Mouse (Mus musculus): ENCODE measurements around the gene Ilf2. TPM values are rescaled to one million over a fixed set of nuclear protein-coding genes. Genes with fewer than 3 reads are reported as not detected.

Gene Ilf2
- polyA plus RNA-seq, 1 experiment from 2014 or later, result 311 TPM

DNA sequence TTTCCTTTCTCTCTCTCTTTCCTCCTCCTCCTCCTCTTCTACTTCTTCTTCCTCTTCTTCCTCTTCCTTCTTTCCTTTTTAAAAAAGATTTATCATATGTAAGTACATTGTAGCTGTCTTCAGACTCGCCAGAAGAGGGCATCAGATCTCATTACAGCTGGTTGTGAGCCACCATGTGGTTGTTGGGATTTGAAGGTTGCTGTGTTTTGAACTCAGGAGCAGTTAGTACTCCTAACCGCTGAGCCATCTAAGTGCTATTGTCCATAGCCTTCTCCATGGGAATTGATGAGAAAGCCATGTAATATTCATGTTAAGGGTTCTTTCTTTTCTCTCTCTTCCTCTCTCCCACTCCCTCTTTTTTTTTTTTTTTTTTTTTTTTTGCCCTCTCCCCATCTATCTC, 15.4 kb downstream of the Ilf2 start:
- H3K9ac ChIP-seq, result no peak overlapping the region
- H3K4me1 ChIP-seq, result peaks cover 5% of the 10 kb centered on the region; the same call in 1 of the 2 replicates
- H3K27ac ChIP-seq, result no peak overlapping the region
- no peaks in the 10 kb centered on the region for H3K9me3 ChIP-seq
- no peak overlapping the region for H3K4me3 ChIP-seq
- H3K4me2 ChIP-seq (replicated peaks), result no peak overlapping the region
- H3K27me3 ChIP-seq, result no peaks in the 10 kb centered on the region
- ATAC-seq (ENCODE audit: insufficient number of reproducible peaks, insufficient read depth, low FRiP score, low TSS enrichment), result no peak
- peaks cover 36% of the 10 kb centered on the region for H3K36me3 ChIP-seq
- 34% methylated on average over 2 of the region's 2 CpGs for WGBS

DNA sequence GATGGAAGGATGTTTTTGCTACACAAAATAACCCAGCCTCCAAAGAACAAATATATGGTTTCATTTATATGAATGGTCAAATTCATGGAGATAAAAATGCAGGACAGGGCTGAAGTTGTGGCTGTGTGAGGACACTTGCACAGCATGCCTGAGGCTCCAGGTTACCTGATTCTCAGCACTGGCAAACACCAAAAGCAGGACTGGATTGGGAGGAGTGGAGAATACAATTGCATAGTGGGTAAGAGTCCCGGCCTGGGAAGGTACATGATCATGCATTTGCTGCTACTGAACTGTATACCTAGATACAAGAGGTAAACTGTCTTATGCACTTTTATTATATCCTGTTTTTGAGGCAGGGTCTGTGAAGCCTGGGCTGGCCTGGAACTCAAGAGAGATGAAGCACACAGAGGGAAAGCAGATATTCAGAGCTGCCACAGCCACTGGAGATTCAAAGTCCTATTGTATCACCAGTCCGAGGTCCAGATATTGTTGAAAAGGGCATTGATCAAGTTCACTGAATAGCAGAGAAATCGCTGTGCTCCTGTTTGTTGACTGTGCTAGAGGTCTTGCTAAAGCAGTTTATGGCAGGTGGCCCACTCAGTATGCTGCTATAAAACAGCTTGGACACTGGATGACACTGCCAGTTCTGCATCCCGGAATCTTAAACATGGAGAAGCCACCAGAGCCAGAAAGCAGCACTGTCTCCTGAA, 18.1 kb downstream of the Ilf2 start:
- Histone ChIP-seq H3K4me3 (no peak overlapping the region), H3K9ac (no peak overlapping the region), H3K27ac (no peak overlapping the region), H3K4me1 (peaks cover 5% of the 10 kb centered on the region; the same call in 1 of the 2 replicates), H3K4me2 (replicated peaks) (no peak overlapping the region), H3K9me3 (no peaks in the 10 kb centered on the region), H3K36me3 (peaks cover 33% of the 10 kb centered on the region), H3K27me3 (no peaks in the 10 kb centered on the region)
- no peak for ATAC-seq (ENCODE audit: insufficient number of reproducible peaks, insufficient read depth, low FRiP score, low TSS enrichment)
- WGBS, result 71% methylated on average over 4 of the region's 4 CpGs

DNA sequence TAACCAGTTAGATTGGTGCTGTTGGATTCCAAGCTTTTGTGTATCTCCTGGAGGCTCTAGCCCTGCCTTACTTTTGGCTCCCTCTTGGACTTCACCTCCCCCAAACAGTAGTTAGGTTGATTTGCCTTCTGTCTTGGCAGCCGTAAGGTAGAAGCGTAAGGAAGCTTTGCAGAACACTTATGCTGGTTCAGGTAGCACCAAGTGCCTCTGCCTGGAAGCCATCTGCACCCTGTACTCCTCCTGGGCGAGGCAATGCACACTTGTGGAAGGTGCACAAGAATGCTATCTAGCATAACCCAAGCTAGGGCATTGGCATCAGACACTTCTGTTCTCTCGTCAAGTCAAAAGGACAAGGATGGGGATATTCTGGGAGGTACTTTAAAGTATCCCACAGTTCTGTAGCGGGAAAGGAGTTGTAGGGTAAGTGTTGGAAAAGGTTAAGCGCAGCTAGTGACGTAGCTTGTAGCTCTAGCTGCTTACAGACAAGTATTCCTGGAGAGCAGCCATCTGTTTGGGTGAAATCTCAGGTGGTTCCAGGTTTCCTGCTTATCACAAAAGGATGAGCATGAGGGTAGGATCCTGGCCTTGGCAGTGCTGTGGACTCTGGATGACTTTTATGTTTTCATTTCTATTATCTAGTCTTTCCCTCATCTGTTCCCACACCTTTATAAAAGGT, 20.1 kb downstream of the Ilf2 start:
- H3K9ac ChIP-seq, result no peak overlapping the region
- WGBS, result 86% methylated on average over 7 of the region's 7 CpGs
- no peaks in the 10 kb centered on the region for H3K4me1 ChIP-seq
- peaks cover 44% of the 10 kb centered on the region for H3K36me3 ChIP-seq
- H3K27ac ChIP-seq, result no peak overlapping the region
- H3K4me2 ChIP-seq (replicated peaks), result no peak overlapping the region
- no peak for ATAC-seq (ENCODE audit: insufficient number of reproducible peaks, insufficient read depth, low FRiP score, low TSS enrichment)
- no peak overlapping the region for H3K4me3 ChIP-seq
- no peaks in the 10 kb centered on the region for H3K9me3 ChIP-seq
- no peaks in the 10 kb centered on the region for H3K27me3 ChIP-seq

DNA sequence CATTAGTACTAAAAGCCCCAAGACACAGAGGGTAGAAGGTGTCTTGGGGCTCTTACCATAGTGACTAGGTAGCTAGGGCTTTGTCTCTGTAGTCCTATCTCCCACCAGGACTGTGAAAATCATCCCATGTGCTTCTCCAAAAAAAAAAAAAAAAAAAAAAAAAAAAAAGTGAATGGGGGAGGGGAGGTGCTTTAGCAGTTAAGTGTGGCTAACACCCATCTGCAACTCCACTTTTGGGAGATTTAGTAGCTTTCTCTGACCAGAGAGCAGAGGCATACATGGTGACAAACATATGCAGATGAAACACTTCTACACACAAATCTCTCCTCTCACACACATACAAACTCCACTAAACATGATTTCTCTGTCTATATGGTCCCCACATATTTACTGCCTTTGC, 21.7 kb downstream of the Ilf2 start:
- no peaks in the 10 kb centered on the region for H3K4me1 ChIP-seq
- peaks cover 59% of the 10 kb centered on the region for H3K36me3 ChIP-seq
- H3K27ac ChIP-seq, result no peak overlapping the region
- ATAC-seq (ENCODE audit: insufficient number of reproducible peaks, insufficient read depth, low FRiP score, low TSS enrichment), result no peak
- no peak overlapping the region for H3K9ac ChIP-seq
- H3K27me3 ChIP-seq, result no peaks in the 10 kb centered on the region
- H3K9me3 ChIP-seq, result no peaks in the 10 kb centered on the region
- no peak overlapping the region for H3K4me2 ChIP-seq (replicated peaks)
- no peak overlapping the region for H3K4me3 ChIP-seq

DNA sequence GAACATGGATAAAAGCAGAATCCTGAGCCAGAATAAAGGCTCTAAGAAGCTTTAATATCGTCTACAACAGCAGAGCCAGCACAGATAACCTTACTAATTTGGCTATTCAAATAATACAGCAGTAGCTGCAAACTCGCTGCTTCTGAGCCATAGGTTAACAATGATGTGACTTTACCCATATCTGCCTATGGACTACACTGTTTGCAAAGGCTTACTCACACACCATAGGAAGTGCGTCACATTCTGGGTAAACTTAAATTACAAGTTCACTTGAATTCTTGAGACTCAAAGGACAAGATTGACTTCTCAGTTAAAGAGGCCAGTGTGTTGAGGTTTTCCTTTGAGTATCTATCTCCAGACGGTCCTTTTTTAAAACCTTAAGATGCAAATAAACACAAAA, 27.5 kb downstream of the Ilf2 start:
- WGBS, result 86% methylated on average over 4 of the region's 4 CpGs

DNA sequence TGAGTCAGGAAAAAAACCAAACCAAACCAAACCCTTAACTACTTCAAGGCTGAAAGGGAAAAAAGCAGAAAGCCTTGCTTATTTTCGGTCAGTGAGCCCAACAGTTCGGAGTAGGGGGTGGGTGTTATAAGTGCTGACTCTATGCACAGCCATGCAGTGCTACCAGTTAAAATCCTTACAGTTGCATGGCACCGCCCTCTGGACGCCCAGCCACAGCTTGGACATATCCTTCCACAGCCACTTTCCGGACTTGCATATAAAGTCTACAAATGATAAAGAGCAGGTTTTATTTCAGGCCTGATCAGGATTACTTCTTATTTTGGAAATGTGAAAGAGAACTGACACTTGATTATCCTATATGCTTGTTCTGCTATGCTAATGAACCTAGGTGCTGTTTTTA, 29.3 kb downstream of the Ilf2 start:
- Histone ChIP-seq H3K4me1 (peaks cover 10% of the 10 kb centered on the region; the same call in 1 of the 2 replicates), H3K4me3 (no peak overlapping the region), H3K4me2 (replicated peaks) (no peak overlapping the region), H3K27ac (no peak overlapping the region), H3K9ac (no peak overlapping the region), H3K36me3 (peaks cover 65% of the 10 kb centered on the region), H3K27me3 (no peaks in the 10 kb centered on the region), H3K9me3 (no peaks in the 10 kb centered on the region)
- no peak for ATAC-seq (ENCODE audit: insufficient number of reproducible peaks, insufficient read depth, low FRiP score, low TSS enrichment)
- WGBS, result 94% methylated on average over 5 of the region's 5 CpGs

More for the DNA sequence above, 27.5 kb downstream of the Ilf2 start:
- H3K36me3 ChIP-seq, result peaks cover 78% of the 10 kb centered on the region
- H3K27me3 ChIP-seq, result no peaks in the 10 kb centered on the region
- ATAC-seq (ENCODE audit: insufficient number of reproducible peaks, insufficient read depth, low FRiP score, low TSS enrichment), result no peak
- no peak overlapping the region for H3K9ac ChIP-seq
- H3K27ac ChIP-seq, result no peak overlapping the region
- H3K4me2 ChIP-seq (replicated peaks), result no peak overlapping the region
- no peaks in the 10 kb centered on the region for H3K9me3 ChIP-seq
- no peak overlapping the region for H3K4me3 ChIP-seq
- peaks cover 10% of the 10 kb centered on the region; the same call in 1 of the 2 replicates for H3K4me1 ChIP-seq

DNA sequence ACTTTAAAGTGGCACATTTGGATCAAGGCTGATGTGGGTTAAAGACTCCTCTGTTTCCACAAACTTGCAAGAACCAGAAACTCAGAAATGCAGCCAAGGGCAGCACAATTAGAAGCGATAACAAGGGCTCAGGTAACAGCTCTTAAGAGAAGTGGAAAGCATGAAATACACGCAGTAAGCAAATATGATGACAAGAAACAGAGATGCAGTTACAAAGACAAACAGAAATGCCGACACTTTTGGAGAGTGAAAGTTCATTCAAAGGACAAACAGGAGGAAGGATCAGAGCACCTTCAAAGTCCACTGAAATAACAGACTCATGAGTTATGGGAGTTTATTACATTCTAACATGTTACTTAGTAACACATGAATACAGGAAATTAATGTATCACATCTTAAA, 30.4 kb downstream of the Ilf2 start:
- Histone ChIP-seq H3K9ac (no peak overlapping the region), H3K4me1 (peaks cover 10% of the 10 kb centered on the region; the same call in 1 of the 2 replicates), H3K4me3 (no peak overlapping the region), H3K4me2 (replicated peaks) (no peak overlapping the region), H3K9me3 (no peaks in the 10 kb centered on the region), H3K36me3 (peaks cover 57% of the 10 kb centered on the region), H3K27me3 (no peaks in the 10 kb centered on the region), H3K27ac (no peak overlapping the region)
- no peak for ATAC-seq (ENCODE audit: insufficient number of reproducible peaks, insufficient read depth, low FRiP score, low TSS enrichment)
- WGBS, result 87% methylated on average over 3 of the region's 3 CpGs

DNA sequence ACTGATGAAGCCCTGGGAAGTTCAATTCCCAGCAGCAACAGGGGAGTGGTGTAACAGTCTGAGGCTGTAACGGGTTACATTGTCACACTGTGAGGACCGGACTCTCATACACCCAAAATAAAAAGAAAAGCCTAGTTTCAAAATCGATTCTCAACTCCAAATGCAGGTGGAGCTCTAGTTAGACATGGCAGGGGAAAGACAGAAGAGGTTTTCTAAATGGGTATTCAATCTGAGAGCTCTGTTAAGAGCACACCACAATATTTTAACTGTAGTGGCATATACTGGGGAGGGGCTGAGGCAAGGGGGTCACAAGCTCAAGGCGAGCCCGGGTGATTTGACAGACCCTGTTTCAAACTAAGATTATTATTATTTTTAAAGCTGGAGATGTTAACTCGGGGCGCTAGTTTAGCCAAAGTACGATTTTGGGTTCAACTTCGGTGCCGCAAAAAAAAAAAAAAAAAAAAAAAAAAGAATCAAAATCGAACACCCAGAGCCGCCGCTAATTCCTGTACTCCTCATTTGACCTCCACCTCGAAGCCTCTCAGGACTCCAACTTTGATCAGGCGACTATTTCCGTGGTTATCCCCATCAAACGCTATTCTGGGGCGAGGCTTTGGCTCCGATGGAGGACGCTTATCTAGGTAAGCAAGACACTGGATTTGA, 32.5 kb downstream of the Ilf2 start:
- WGBS, result 6% methylated on average over 20 of the region's 20 CpGs

DNA sequence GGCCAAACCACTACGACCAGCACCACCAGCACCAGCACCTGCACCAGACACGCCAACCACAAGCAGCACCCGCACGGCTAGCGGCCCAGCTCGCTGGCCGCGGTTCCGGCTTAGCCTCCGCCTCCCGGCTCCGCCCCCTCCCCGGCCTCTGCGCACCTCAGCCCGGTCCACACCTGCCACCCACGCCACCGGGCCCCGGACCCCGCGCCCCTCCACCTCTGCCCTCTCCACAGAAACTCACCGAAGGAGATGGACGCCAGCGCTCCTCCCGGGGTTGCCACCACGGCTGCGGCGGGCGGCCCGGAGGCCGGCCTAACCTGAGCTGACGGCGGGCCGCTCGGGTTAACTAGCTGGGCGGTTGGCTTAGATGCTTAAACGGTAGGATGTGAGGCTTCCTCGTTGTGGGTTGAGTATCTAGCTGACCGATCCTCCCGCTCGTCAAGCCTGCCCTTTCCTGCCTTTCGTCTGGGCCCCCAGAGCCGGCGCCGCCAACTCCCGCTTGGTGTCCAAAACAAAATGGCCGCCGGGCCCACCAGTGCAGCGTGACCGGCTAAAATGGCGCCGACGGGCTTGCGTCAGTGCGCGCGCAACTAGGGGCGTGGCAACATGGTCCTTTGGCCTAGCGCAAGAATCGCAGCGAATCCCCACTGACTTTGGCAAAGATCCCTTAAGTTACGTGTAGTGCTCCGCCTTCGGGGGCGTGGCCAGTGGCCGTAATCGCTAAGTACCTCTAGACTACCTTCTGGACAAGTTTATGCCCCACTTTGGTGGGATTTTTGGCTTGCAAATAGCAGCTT, 33.2 kb downstream of the Ilf2 start, which contains the start of gene Chtop:
TSS of gene Chtop (minus strand) at position 549 of the 797 bp plus-strand sequence.
- Histone ChIP-seq H3K4me2 (replicated peaks) (peak within 1 kb of the TSS; percentile 79), H3K9ac (peak within 1 kb of the TSS; percentile 97), H3K27ac (peak within 1 kb of the TSS; percentile 91), H3K4me1 (peaks cover 13% of the 10 kb centered on the region), H3K9me3 (no peaks in the 10 kb centered on the region), H3K27me3 (peaks cover 15% of the 10 kb centered on the region), H3K4me3 (peak within 1 kb of the TSS; percentile 90), H3K36me3 (peaks cover 31% of the 10 kb centered on the region)
- peak; percentile 82 for ATAC-seq (ENCODE audit: insufficient number of reproducible peaks, insufficient read depth, low FRiP score, low TSS enrichment)
- WGBS, result under 1% methylated on average over 65 of the region's 66 CpGs

More for the DNA sequence above, 32.5 kb downstream of the Ilf2 start:
- Histone ChIP-seq H3K27me3 (peaks cover 7% of the 10 kb centered on the region; the same call in 1 of the 2 replicates), H3K4me3 (peak overlapping the region; percentile 90), H3K4me1 (peaks cover 10% of the 10 kb centered on the region; the same call in 1 of the 2 replicates), H3K36me3 (peaks cover 39% of the 10 kb centered on the region), H3K9me3 (no peaks in the 10 kb centered on the region), H3K27ac (peak overlapping the region; percentile 91), H3K9ac (peak overlapping the region; percentile 97), H3K4me2 (replicated peaks) (peak overlapping the region; percentile 79)
- ATAC-seq (ENCODE audit: insufficient number of reproducible peaks, insufficient read depth, low FRiP score, low TSS enrichment), result no peak

DNA sequence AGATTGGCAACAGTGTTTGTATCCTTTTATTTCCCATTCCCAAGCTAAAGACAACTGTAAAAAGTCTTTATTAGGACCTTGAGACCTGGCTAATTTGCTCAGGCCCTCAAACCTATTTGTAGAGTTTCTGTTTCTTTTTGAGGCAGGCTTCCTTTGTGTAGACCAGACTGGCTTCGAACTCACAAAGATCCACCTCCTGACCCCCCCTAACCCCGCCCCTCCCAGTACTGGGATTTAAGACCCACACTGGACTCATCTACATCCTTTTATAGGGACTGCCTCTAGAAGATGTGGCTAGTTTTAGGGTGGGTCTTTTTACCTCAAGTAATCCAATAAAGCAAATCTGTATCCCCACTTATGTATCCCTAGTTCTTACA, 33.8 kb downstream of the Ilf2 start:
- Histone ChIP-seq H3K4me3 (peak overlapping the region; percentile 90), H3K27me3 (peaks cover 16% of the 10 kb centered on the region), H3K9me3 (no peaks in the 10 kb centered on the region), H3K4me1 (peaks cover 16% of the 10 kb centered on the region), H3K4me2 (replicated peaks) (peak overlapping the region; percentile 79), H3K27ac (peak overlapping the region; percentile 91), H3K9ac (0 out of 2 replicates have a peak overlapping the region, but pooled peaks have one; percentile 5), H3K36me3 (peaks cover 27% of the 10 kb centered on the region)
- WGBS, result 18% methylated on average over 2 of the region's 2 CpGs
- no peak for ATAC-seq (ENCODE audit: insufficient number of reproducible peaks, insufficient read depth, low FRiP score, low TSS enrichment)

DNA sequence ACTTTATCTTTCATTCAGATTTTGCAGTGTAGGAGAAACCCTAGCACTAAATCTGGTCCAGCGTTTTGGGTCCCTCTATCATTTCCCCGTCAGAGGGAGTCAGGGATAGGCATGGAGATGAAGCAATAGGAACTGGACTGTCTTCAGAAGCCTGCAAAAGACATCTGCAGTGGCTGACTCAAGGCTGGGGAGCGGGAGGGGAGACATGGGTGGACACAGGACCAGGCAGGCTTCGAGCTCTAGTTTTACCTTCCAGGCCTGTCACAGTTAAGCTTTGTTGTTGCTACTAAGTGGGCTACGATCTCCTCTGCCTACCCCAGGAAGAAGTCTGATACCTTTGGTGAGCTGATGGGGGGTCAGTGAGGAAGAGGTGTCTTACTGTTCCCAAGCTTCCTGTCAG, 36.4 kb downstream of the Ilf2 start:
- H3K4me1 ChIP-seq, result peaks cover 24% of the 10 kb centered on the region
- peaks cover 4% of the 10 kb centered on the region; the same call in 1 of the 2 replicates for H3K36me3 ChIP-seq
- no peak overlapping the region for H3K27ac ChIP-seq
- no peak overlapping the region for H3K4me3 ChIP-seq
- H3K9ac ChIP-seq, result no peak overlapping the region
- H3K27me3 ChIP-seq, result peaks cover 20% of the 10 kb centered on the region
- no peak for ATAC-seq (ENCODE audit: insufficient number of reproducible peaks, insufficient read depth, low FRiP score, low TSS enrichment)
- no peak overlapping the region for H3K4me2 ChIP-seq (replicated peaks)
- WGBS, result 84% methylated on average over 5 of the region's 5 CpGs
- H3K9me3 ChIP-seq, result no peaks in the 10 kb centered on the region

All from embryonic facial prominence, embryonic 12.5 days (tissue).